Mouse (Mus musculus) hindbrain, embryonic 16.5 days (tissue): Measurements from ENCODE around the gene Nrn1l. TPM values are rescaled to one million over a fixed set of nuclear protein-coding genes. Genes with fewer than 3 reads are reported as not detected.

Experiments
- ATAC-seq: fragments of 200-750 bp; cut with Nextera tagmentation; 2 replicates; pipeline ENCODE4 v1.8.0; 2017; ENCODE audit warnings: moderate TSS enrichment, moderate library complexity
- H3K27ac ChIP-seq: fragments of 300-500 bp; sonication (generic); 2 replicates; pipeline ENCODE4 v1.5.1; 2014; ENCODE audit warnings: low read depth, mild to moderate bottlenecking, control low read depth, low read length, moderate library complexity
- H3K27me3 ChIP-seq: fragments of 300-500 bp; sonication (generic); replicated peaks from 2 replicates; pipeline ENCODE4 v1.6.1; 2014; ENCODE audit warnings: low read length; ENCODE audit not compliant: control insufficient read depth, insufficient read depth
- H3K36me3 ChIP-seq: fragments of 300-500 bp; sonication (generic); 2 replicates; pipeline ENCODE4 v1.6.1; 2014; ENCODE audit warnings: mild to moderate bottlenecking, low read length, moderate library complexity, mixed read lengths; ENCODE audit not compliant: control insufficient read depth, insufficient read depth
- H3K4me1 ChIP-seq: fragments of 300-500 bp; sonication (generic); 2 replicates; pipeline ENCODE4 v1.6.1; 2014; ENCODE audit warnings: low read depth, low read length; ENCODE audit not compliant: control insufficient read depth, insufficient read depth
- H3K4me2 ChIP-seq: fragments of 300-500 bp; sonication (generic); 2 replicates; pipeline ENCODE4 v1.6.1; 2014; ENCODE audit warnings: mild to moderate bottlenecking, low read length, control low read depth, moderate library complexity
- H3K4me3 ChIP-seq: fragments of 300-500 bp; sonication (generic); 2 replicates; pipeline ENCODE4 v1.5.1; 2014; ENCODE audit warnings: mild to moderate bottlenecking, low read length, control low read depth, moderate library complexity
- H3K9ac ChIP-seq: fragments of 300-500 bp; sonication (generic); 2 replicates; pipeline ENCODE4 v1.6.1; 2014; ENCODE audit warnings: low read depth, mild to moderate bottlenecking, control low read depth, low read length, moderate library complexity
- H3K9me3 ChIP-seq: fragments of 300-500 bp; sonication (generic); 2 replicates; pipeline ENCODE4 v1.6.1; 2014; ENCODE audit warnings: mild to moderate bottlenecking, low read length, moderate library complexity; ENCODE audit not compliant: control insufficient read depth
- WGBS: fragments of 180-500 bp; shearing (Covaris S2); extraction: QIAGEN DNeasy Blood & Tissue Kit; methylation state at CpG from one replicate; pipeline ENCODE4 v1.1.7; 2014; 5-methylcytosine and 5-hydroxymethylcytosine counted together
- polyA plus RNA-seq: library from polyadenylated mRNA; unstranded; fragments of >200 nt; fragmentation: Nextera tagmentation; extraction: Ambion mirVana; gene quantifications from 2 replicates; pipeline ENCODE4 v1.2.1, GENCODE M21; 2015

Nrn1l gene
- polyA plus RNA-seq, 1 experiment from 2014 or later: 1.3 TPM

DNA sequence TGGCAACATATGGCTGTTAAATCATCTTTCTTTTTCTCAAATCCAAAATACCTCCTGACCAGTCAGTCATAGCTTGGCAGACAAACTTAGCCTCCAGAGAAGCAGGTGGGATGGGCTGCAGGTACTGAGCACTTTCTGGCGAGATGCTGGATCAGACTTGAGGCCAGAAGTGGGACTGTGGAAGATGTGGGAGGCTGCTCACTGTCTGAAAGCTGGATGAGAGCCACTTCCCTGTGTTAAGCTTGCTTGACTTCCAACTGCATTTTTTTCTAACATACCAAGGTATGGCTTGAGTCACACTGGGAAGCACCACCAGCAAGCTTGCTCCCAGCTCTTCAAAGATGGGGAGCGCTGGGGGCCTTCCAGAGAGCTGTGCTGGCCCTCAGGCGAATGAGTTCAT is 31.8 kb downstream of the Nrn1l start:
- no peak for ATAC-seq
- H3K9ac ChIP-seq: no peak overlapping the region
- no peaks in the 10 kb centered on the region for H3K27me3 ChIP-seq
- no peaks in the 10 kb centered on the region for H3K9me3 ChIP-seq
- no peaks in the 10 kb centered on the region for H3K4me1 ChIP-seq
- 66% methylated on average over 3 of the region's 3 CpGs for WGBS
- no peak overlapping the region for H3K4me3 ChIP-seq
- H3K36me3 ChIP-seq: no peaks in the 10 kb centered on the region
- no peak overlapping the region for H3K27ac ChIP-seq
- H3K4me2 ChIP-seq: no peak overlapping the region

DNA sequence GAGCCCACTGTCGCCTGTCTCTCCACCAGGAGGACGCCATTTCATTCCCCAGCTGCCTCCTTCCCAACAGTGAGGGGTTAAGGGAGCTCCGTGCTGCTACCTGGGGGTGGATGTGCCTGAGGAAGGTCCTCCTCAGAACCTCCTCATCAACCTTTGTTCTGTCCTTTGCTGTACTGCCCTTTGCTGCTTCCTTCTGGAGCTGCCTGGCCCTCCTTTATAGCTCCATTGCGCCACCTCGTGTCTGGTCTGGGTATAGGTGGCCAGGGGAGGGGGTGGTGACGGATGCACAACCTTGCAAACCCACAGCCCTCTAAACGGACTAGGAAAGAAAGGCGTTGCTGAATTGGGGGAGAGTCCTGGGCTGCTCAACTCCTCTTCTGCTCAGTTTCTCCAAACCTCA is 37.2 kb downstream of the Nrn1l start:
- H3K9ac ChIP-seq: peak overlapping the region; percentile 56
- ATAC-seq: peak; percentile 62
- H3K36me3 ChIP-seq: no peaks in the 10 kb centered on the region
- peaks cover 3% of the 10 kb centered on the region for H3K4me1 ChIP-seq
- H3K27me3 ChIP-seq: no peaks in the 10 kb centered on the region
- H3K9me3 ChIP-seq: no peaks in the 10 kb centered on the region
- peak overlapping the region; percentile 64; the same call in 1 of the 2 replicates for H3K27ac ChIP-seq
- WGBS: 13% methylated on average over 8 of the region's 8 CpGs
- no peak overlapping the region for H3K4me3 ChIP-seq
- no peak overlapping the region for H3K4me2 ChIP-seq

DNA sequence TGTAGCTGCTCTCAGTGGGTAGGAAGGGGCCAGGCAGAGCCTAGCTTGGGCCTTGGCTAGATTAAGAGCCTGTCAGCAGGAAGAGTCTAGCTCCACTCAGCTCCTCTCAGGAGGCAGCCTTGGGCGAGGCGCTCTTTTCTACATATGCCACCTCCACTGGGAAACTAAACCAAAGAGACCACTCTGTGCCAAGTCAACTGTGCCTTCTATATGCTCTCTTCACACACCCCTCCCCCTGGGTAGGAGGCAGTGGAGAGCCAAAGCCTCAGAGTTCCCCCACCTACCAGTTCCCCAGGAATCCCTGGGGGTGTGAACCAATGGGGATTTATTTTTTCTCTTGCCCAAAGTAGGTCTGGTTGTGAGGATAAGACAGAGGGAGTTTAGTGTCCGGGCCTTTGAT is 37.9 kb downstream of the Nrn1l start:
- H3K9me3 ChIP-seq: no peaks in the 10 kb centered on the region
- no peaks in the 10 kb centered on the region for H3K36me3 ChIP-seq
- peaks cover 10% of the 10 kb centered on the region for H3K4me1 ChIP-seq
- H3K27me3 ChIP-seq: no peaks in the 10 kb centered on the region
- no peak overlapping the region for H3K4me3 ChIP-seq
- H3K4me2 ChIP-seq: no peak overlapping the region
- H3K9ac ChIP-seq: no peak overlapping the region
- WGBS: 98% methylated on average over 3 of the region's 3 CpGs
- ATAC-seq: no peak
- no peak overlapping the region for H3K27ac ChIP-seq

DNA sequence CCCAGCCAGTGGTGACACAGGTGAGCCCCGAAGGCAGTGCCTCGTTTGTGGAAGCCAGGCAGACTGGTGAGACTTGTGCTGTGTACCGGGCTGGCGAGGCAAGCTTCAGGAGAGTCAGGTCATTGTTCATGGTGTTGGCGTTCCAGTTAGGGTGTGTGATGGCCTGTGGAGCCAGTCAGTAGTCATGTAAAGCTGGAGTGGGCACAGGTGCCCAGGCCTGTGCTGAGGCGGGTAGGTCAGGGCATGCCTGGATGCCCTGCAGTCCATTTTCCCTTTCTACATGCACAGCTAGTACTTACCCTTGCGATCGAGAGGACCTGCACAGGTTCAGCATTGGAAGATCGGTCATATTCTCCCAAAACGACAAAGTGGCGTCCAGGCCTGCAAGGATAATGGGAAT is 39.2 kb downstream of the Nrn1l start:
- no peak overlapping the region for H3K9ac ChIP-seq
- no peaks in the 10 kb centered on the region for H3K36me3 ChIP-seq
- WGBS: 90% methylated on average over 11 of the region's 11 CpGs
- H3K4me1 ChIP-seq: peaks cover 13% of the 10 kb centered on the region
- no peaks in the 10 kb centered on the region for H3K27me3 ChIP-seq
- no peak overlapping the region for H3K4me2 ChIP-seq
- no peak for ATAC-seq
- H3K9me3 ChIP-seq: no peaks in the 10 kb centered on the region
- H3K4me3 ChIP-seq: no peak overlapping the region
- H3K27ac ChIP-seq: no peak overlapping the region

DNA sequence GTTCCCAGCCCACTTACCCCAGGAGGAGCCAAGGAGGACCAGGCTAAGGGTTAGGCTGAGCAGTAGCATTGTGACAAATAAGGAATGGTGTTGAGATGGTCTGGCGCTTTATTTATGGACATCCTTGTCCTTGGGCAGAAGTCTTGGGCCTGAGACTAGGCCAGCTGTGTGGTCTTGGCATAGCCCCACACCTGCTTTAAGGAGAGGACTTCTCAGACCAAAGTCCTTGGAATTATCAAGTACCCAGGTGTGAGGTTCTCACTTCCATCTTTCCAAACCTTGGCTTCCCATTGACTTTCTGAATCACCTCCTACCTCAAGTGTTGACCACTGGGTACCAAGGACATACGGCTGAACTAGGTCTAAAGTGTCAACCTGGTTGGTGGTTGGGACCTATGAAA is 40.4 kb downstream of the Nrn1l start, which contains the start of gene Ctrl:
Ctrl (minus strand) TSS at position 101 of the 400 bp plus-strand sequence.
- no peak within 1 kb of the TSS for H3K9ac ChIP-seq
- no peak within 1 kb of the TSS for H3K4me2 ChIP-seq
- H3K27ac ChIP-seq: no peak within 1 kb of the TSS
- H3K36me3 ChIP-seq: no peaks in the 10 kb centered on the region
- no peak for ATAC-seq
- no peaks in the 10 kb centered on the region for H3K9me3 ChIP-seq
- H3K4me3 ChIP-seq: no peak within 1 kb of the TSS
- whole genome bisulfite sequencing: 92% methylated on average over 2 of the region's 2 CpGs
- peaks cover 18% of the 10 kb centered on the region for H3K4me1 ChIP-seq
- H3K27me3 ChIP-seq: no peaks in the 10 kb centered on the region

DNA sequence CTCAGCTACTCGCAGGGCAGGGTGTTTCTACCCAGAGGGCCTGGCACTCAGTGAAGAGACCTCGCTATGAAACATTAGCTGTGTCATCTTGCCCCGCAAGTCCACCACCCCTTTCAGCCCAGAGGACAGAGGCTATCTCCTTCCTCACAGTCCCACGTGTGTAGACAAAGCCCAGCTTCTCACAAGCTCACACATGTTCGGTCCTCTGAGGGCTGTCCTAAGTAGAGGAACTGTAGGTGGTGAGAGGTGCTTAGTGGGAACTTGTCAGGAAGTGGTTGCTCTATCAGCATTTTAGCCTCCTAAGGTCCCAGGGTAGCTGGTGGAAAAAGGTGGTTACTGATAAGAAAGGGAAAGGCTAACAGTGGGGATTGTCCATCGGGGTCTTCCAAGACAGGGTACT is 41.7 kb downstream of the Nrn1l start:
- no peaks in the 10 kb centered on the region for H3K27me3 ChIP-seq
- no peak overlapping the region for H3K9ac ChIP-seq
- ATAC-seq: no peak
- no peaks in the 10 kb centered on the region for H3K36me3 ChIP-seq
- H3K27ac ChIP-seq: no peak overlapping the region
- no peaks in the 10 kb centered on the region for H3K9me3 ChIP-seq
- H3K4me2 ChIP-seq: no peak overlapping the region
- 85% methylated on average over 6 of the region's 6 CpGs for whole genome bisulfite sequencing
- H3K4me1 ChIP-seq: peaks cover 18% of the 10 kb centered on the region
- no peak overlapping the region for H3K4me3 ChIP-seq

DNA sequence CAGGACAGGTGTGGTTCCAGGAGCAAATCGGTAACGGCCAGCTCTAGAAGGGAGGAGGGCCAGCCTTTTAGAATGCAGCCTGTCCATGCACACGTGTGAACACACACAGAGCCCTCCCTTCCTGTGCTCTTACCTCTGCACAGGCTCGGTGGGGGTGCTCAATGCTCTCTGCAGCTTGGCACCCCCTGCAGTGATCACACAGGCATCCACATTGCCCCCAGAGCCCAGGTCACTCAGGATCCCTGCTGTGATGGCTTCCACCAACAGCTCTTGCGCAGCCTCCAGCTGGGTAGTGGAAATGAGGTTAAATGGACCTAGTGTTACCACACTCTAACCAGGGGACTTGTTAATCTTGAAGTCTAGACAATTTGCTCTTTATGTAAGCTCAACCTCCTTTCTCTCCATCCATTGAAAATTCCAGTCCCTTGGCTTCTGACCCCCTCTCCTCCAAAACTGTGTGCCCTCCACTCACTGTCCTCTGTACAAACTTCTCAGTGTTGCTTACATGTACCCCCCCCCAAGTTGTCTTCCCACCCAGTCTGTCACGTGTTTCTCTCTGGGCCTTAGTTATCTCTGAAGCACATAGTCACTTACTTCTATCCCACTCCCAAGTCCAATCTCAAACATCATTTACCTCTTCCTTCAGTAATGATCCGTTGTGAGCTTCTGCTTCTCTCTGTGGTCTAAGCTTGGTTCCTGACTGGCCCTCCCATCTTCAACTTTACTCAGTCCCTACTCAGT is 42.7 kb downstream of the Nrn1l start:
- Histone ChIP-seq H3K4me2 (peak overlapping the region; percentile 95), H3K4me1 (peaks cover 15% of the 10 kb centered on the region), H3K4me3 (peak overlapping the region; percentile 62), H3K9me3 (no peaks in the 10 kb centered on the region), H3K27me3 (no peaks in the 10 kb centered on the region), H3K9ac (peak overlapping the region; percentile 84), H3K27ac (no peak overlapping the region; the same call in 1 of the 2 replicates), H3K36me3 (no peaks in the 10 kb centered on the region)
- 26% methylated on average over 7 of the region's 7 CpGs for WGBS
- no peak for ATAC-seq

DNA sequence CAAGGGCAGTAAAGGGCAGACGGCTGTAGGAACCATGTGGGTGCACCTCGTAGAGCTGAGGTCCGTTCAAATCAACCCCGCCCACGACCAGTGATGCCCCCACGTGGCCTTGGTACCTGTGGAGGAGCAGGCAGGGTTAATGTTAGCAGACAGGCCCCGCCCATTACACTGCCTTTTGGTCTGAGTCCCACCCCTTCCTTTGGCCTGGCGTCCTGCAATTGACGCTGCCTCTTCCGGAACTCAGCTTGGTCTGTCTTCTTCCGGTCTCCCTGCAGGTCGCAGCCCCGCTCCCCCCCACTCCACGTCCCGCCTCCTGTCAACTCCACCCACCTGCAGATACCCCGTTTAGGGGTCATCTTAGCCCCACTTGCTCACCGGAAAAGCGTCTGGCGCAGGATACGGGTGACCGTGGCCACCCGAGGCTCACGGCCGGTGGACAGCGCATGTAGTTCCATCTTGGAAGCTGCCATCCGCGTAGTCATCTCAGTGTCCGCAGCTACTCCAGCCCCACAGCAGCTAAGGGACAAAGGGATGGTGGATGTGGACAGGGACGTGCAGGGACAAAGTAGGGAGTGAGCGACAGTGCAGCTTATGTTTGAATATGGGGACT is 43.6 kb downstream of the Nrn1l start:
- ATAC-seq: peak; percentile 93
- H3K4me1 ChIP-seq: peaks cover 15% of the 10 kb centered on the region
- peak overlapping the region; percentile 84 for H3K9ac ChIP-seq
- H3K4me3 ChIP-seq: peak overlapping the region; percentile 62
- under 1% methylated on average over 28 of the region's 30 CpGs for WGBS
- no peaks in the 10 kb centered on the region for H3K27me3 ChIP-seq
- peak overlapping the region; percentile 94 for H3K27ac ChIP-seq
- H3K4me2 ChIP-seq: peak overlapping the region; percentile 95
- no peaks in the 10 kb centered on the region for H3K36me3 ChIP-seq
- no peaks in the 10 kb centered on the region for H3K9me3 ChIP-seq

DNA sequence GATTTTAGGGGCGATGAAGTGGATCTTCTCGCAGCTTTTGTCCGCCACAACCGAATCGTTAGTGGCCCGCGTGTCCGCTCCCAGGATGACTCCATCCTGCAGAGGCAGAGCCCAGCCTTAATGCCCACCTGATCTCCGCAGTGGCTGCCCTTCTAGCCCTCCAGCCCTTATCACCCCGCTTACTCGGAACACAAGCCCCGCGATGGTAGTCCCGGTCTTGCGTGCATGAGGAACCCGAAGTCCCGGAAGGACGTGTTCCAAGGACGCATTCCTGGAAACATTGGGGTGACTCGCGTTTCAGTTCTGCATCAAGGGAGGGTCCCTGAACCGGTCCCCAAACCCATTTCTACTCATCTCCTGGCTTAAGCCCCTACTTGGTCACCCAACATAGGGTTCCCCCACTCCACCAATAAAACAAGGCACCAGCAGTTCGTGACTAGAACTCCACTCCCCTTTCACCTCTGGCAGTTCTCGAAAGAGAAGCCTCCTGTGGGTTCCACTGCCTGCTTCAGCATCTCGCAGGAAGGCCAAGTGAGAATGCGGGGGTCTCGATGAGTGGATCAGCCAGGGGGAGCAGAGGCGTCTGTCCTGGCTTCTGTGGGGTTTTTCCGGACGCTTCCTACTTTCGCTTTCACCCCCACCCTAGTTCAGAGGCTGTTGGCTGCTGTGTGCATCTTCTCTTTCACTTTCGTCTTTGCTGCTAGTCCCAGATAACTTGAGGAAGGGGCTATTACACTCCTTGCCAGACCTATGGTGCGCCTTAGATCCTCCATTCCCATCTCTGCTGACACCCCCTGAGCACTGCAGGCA is 44.3 kb downstream of the Nrn1l start:
- Histone ChIP-seq H3K4me1 (peaks cover 15% of the 10 kb centered on the region), H3K27me3 (no peaks in the 10 kb centered on the region), H3K9ac (peak overlapping the region; percentile 84), H3K4me3 (peak overlapping the region; percentile 62), H3K9me3 (no peaks in the 10 kb centered on the region), H3K27ac (peak overlapping the region; percentile 94), H3K36me3 (no peaks in the 10 kb centered on the region), H3K4me2 (peak overlapping the region; percentile 95)
- ATAC-seq: peak; percentile 38
- 3% methylated on average over 33 of the region's 33 CpGs for WGBS
